Mouse (Mus musculus) lung, postnatal 0 days (tissue): Measurements from ENCODE around the gene Srgap2. TPM values are rescaled to one million over a fixed set of nuclear protein-coding genes. Genes with fewer than 3 reads are reported as not detected.

Experiments
- ATAC-seq: fragments of 200-750 bp; cut with Nextera tagmentation; 2 replicates; pipeline ENCODE4 v1.8.0; 2017; ENCODE audit warnings: moderate library complexity
- DNase-seq: peaks from one replicate; pipeline ENCODE4 v3.0.0-alpha.2; 2016; ENCODE audit warnings: low spot score
- H3K27ac ChIP-seq: fragments of 300-500 bp; sonication (generic); 2 replicates; pipeline ENCODE4 v1.5.1; 2014; ENCODE audit warnings: antibody characterized with exemption, mild to moderate bottlenecking, low read length, mixed read lengths
- H3K27me3 ChIP-seq: fragments of 300-500 bp; sonication (generic); replicated peaks from 2 replicates; pipeline ENCODE4 v1.6.1; 2014; ENCODE audit warnings: low read length, mixed read lengths; ENCODE audit not compliant: insufficient read depth
- H3K36me3 ChIP-seq: fragments of 300-500 bp; sonication (generic); 2 replicates; pipeline ENCODE4 v1.6.1; 2014; ENCODE audit warnings: low read length, mixed read lengths; ENCODE audit not compliant: insufficient read depth
- H3K4me1 ChIP-seq: fragments of 300-500 bp; sonication (generic); 2 replicates; pipeline ENCODE4 v1.6.1; 2014; ENCODE audit warnings: antibody characterized with exemption, low read depth, low read length, mixed read lengths; ENCODE audit not compliant: insufficient read depth
- H3K4me2 ChIP-seq: fragments of 300-500 bp; sonication (generic); replicated peaks from 2 replicates; pipeline ENCODE4 v1.6.1; 2014; ENCODE audit warnings: low read depth, mild to moderate bottlenecking, low read length, moderate library complexity, mixed read lengths
- H3K4me3 ChIP-seq: fragments of 300-500 bp; sonication (generic); 2 replicates; pipeline ENCODE4 v1.5.1; 2014; ENCODE audit warnings: low read depth, low read length
- H3K9ac ChIP-seq: fragments of 300-500 bp; sonication (generic); replicated peaks from 2 replicates; pipeline ENCODE4 v1.6.1; 2014; ENCODE audit warnings: low read depth, mild to moderate bottlenecking
- H3K9me3 ChIP-seq: fragments of 300-500 bp; sonication (generic); 2 replicates; pipeline ENCODE4 v1.6.1; 2016; ENCODE audit warnings: low read length, mixed read lengths
- CTCF ChIP-seq: IDR thresholded peaks from 2 replicates; pipeline ENCODE4 v1.5.1; 2016; ENCODE audit warnings: antibody characterized with exemption, mild to moderate bottlenecking
- EP300 ChIP-seq: IDR thresholded peaks from 2 replicates; pipeline ENCODE4 v1.6.1; 2016; ENCODE audit warnings: antibody characterized with exemption, mild to moderate bottlenecking, control low read depth
- WGBS: fragments of 180-500 bp; shearing (Covaris S2); extraction: QIAGEN DNeasy Blood & Tissue Kit; methylation state at CpG from one replicate; pipeline ENCODE4 v1.1.7; 2014; 5-methylcytosine and 5-hydroxymethylcytosine counted together
- polyA plus RNA-seq: library from polyadenylated mRNA; unstranded; fragments of >200 nt; fragmentation: Nextera tagmentation; extraction: Ambion mirVana; gene quantifications from 2 replicates; pipeline ENCODE4 v1.2.1, GENCODE M21; 2015

The Srgap2 gene
- polyA plus RNA-seq, 1 experiment from 2014 or later: 9.5 TPM

DNA sequence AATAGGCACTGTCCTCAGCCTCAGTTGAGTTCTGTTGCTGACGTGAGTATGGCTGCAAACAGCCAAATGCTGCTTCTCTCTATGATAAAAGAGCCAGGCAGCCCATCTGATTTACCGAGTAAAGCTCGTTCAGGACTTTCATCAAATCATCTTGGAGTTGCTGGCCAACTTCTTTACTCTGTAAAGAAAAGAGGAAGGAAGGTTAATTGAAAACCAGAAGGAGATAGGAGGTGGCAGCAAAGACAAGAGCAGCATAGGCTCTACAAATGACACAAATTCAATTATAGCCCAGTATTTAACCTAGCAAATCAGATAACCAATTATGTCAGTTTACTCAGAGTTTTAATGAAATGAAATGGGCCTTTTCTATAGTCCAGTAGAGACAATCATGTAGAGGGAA is 163.3 kb downstream of the Srgap2 start:
- Histone ChIP-seq H3K4me1 (no peaks in the 10 kb centered on the region), H3K27me3 (no peaks in the 10 kb centered on the region), H3K9me3 (no peaks in the 10 kb centered on the region), H3K4me3 (no peak overlapping the region), H3K27ac (no peak overlapping the region), H3K4me2 (no peak overlapping the region), H3K9ac (no peak overlapping the region), H3K36me3 (no peaks in the 10 kb centered on the region)
- no peak for ATAC-seq
- 70% methylated on average over 3 of the region's 3 CpGs for WGBS
- DNase-seq: no peak
- TF ChIP-seq EP300 (no peak), CTCF (no peak)

- no peak for ATAC-seq
Measured at GRCm38 (mm10) chr1:131362089-131362488, 165.1 kb downstream of the Srgap2 start.

GRCm38 (mm10) chr1:131360800-131361199 is 166.4 kb downstream of the Srgap2 start:
- WGBS: 89% methylated on average over 3 of the region's 3 CpGs
- H3K27ac ChIP-seq: no peak overlapping the region
- H3K4me3 ChIP-seq: no peak overlapping the region
- H3K9ac ChIP-seq: no peak overlapping the region
- H3K36me3 ChIP-seq: no peaks in the 10 kb centered on the region
- H3K4me2 ChIP-seq: no peak overlapping the region
- H3K27me3 ChIP-seq: no peaks in the 10 kb centered on the region
- H3K4me1 ChIP-seq: no peaks in the 10 kb centered on the region
- H3K9me3 ChIP-seq: no peaks in the 10 kb centered on the region
- ATAC-seq (no peak), DNase-seq (no peak)
- TF ChIP-seq CTCF: no peak
- no peak for TF ChIP-seq EP300

More at GRCm38 (mm10) chr1:131362089-131362488, 165.1 kb downstream of the Srgap2 start:
- Histone ChIP-seq H3K27me3 (no peaks in the 10 kb centered on the region), H3K9me3 (no peaks in the 10 kb centered on the region), H3K4me2 (no peak overlapping the region), H3K4me3 (no peak overlapping the region), H3K4me1 (no peaks in the 10 kb centered on the region), H3K9ac (no peak overlapping the region), H3K36me3 (no peaks in the 10 kb centered on the region), H3K27ac (no peak overlapping the region)
- TF ChIP-seq EP300 (no peak), CTCF (peak; percentile 50)
- 98% methylated on average over 2 of the region's 2 CpGs for WGBS
- DNase-seq: no peak

DNA sequence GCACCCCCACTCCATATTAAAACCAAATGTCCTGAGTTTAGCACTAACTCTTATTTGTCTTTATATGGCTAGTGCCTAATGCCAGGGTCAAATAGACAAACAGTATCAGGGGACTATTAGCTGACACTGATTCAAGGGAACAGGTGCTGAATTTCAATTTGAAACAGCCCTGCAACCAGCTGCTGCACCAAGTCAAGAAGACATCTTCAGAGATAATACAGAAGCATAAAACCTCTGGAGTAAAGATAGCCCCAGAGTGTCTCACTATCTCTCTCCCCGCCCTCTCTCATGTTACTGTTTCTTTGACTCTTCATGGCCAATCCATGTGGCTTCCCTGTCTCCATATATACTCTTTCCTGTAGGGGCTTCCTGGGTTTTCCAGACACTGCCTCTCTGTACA is 167.5 kb downstream of the Srgap2 start:
- H3K9me3 ChIP-seq: no peaks in the 10 kb centered on the region

GRCm38 (mm10) chr1:131357213-131357612 is 169.9 kb downstream of the Srgap2 start:
- no peak overlapping the region for H3K9ac ChIP-seq
- H3K9me3 ChIP-seq: no peaks in the 10 kb centered on the region
- no peak overlapping the region for H3K4me3 ChIP-seq
- H3K27me3 ChIP-seq: no peaks in the 10 kb centered on the region
- H3K27ac ChIP-seq: no peak overlapping the region
- no peak overlapping the region for H3K4me2 ChIP-seq
- TF ChIP-seq CTCF (no peak), EP300 (no peak)
- no peak for ATAC-seq
- no peaks in the 10 kb centered on the region for H3K4me1 ChIP-seq
- H3K36me3 ChIP-seq: 0 out of 2 replicates have a peak, but pooled peaks cover 13% of the 10 kb centered on the region
- 67% methylated on average over 1 of the region's 1 CpGs for WGBS
- DNase-seq: no peak

More for the DNA sequence above, 167.5 kb downstream of the Srgap2 start:
- Histone ChIP-seq H3K36me3 (0 out of 2 replicates have a peak, but pooled peaks cover 5% of the 10 kb centered on the region), H3K4me2 (no peak overlapping the region), H3K9ac (no peak overlapping the region), H3K4me1 (no peaks in the 10 kb centered on the region), H3K27me3 (no peaks in the 10 kb centered on the region), H3K4me3 (no peak overlapping the region), H3K27ac (no peak overlapping the region)
- DNase-seq (no peak), ATAC-seq (no peak)
- WGBS: 96% methylated on average over 1 of the region's 1 CpGs
- no peak for TF ChIP-seq CTCF

DNA sequence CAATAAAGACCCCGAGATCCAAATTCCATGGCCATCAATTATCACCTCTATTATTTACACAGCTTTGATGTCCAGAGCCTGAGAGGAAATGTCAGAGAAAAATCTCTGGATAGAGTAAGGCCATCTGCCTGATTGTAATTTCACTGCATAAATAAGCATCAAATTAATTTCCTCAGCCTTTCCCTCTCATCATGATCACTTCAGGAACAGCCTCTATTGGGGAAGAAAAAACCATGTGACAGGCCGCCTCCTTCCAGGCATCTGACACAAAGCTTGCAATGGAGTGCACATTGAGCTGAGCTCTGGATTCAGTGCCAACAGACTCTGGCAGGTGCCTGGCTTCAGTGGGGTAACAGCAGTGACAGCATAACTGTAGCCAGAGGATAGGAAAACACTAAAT is 175.7 kb downstream of the Srgap2 start:
- Histone ChIP-seq H3K9me3 (no peaks in the 10 kb centered on the region), H3K4me1 (peaks cover 1% of the 10 kb centered on the region), H3K27ac (no peak overlapping the region), H3K9ac (no peak overlapping the region), H3K4me3 (no peak overlapping the region), H3K27me3 (no peaks in the 10 kb centered on the region), H3K36me3 (0 out of 2 replicates have a peak, but pooled peaks cover 16% of the 10 kb centered on the region), H3K4me2 (no peak overlapping the region)
- 41% methylated on average over 2 of the region's 2 CpGs for WGBS
- TF ChIP-seq CTCF (no peak), EP300 (no peak)
- DNase-seq (no peak), ATAC-seq (no peak)

DNA sequence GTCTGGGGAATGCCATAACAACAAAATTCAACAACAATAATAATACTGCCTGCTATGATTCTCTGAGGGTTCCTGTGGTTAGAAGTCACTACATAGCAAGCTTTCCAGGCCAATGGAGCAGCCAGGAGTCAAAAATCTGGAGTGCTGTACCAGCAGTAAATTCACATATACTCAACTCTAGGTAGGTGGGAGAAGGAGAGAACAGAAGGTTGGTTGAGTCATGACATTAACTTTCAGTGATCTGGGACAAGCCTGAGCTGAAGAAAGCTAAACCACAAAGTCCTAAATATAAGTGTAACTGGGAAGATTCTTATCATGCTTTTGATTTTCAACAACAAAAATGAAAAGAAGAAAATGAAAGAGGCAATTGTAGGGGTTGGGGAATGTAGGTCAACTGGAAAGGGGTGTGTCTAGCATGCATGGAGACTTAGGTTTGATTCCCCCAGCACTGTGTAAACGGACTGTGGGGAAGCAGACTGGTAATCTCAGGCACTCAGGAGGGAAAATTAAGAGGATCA is 177.1 kb downstream of the Srgap2 start:
- 0 out of 2 replicates have a peak, but pooled peaks cover 15% of the 10 kb centered on the region for H3K36me3 ChIP-seq
- no peak overlapping the region for H3K9ac ChIP-seq
- no peak for TF ChIP-seq CTCF
- no peak for TF ChIP-seq EP300
- DNase-seq (no peak), ATAC-seq (no peak)
- no peak overlapping the region for H3K27ac ChIP-seq
- no peaks in the 10 kb centered on the region for H3K27me3 ChIP-seq
- 59% methylated on average over 1 of the region's 1 CpGs for WGBS
- H3K4me1 ChIP-seq: peaks cover 12% of the 10 kb centered on the region
- H3K4me3 ChIP-seq: no peak overlapping the region
- no peak overlapping the region for H3K4me2 ChIP-seq
- no peaks in the 10 kb centered on the region for H3K9me3 ChIP-seq
